Mouse (Mus musculus): ENCODE measurements at regions not wholly inside any gene's neighbourhood (a gene's known extent, or its start where the extent isn't known, plus 50 kb on each side); places are given as distances from the start of the nearest gene placed in this dataset.
"Not testable (repeated sequence)": the region's sequence is repeated elsewhere in the genome, so short reads cannot be mapped to it uniquely, and the experiment has no call there.

DNA sequence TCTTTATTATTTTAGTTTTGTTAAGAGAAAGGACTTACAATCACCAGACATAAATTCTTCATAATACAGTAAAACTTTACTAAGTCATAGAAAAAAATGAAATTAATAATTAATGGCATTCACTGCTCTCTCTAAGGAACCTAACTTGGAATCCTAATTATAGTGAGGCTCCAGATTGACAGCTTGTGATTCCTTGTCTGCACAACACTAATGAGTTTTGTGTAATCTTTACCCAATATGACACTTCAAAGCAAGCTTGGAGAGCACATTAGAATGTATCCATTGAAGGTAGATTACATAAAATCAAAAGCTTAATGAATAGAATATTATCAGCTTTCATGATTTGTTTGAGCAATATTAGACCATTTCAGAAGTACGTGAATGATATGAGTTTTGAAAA is 1914.7 kb downstream of the Efna5 start:
- DNase-seq, result no peak

- DNase-seq, result no peak
These were observed 1915.5 kb downstream of the Efna5 start for GRCm38 (mm10) chr17:60965660-60966059.

GRCm38 (mm10) chr17:60951464-60951863 is 1929.7 kb downstream of the Efna5 start:
- DNase-seq, result no peak

DNA sequence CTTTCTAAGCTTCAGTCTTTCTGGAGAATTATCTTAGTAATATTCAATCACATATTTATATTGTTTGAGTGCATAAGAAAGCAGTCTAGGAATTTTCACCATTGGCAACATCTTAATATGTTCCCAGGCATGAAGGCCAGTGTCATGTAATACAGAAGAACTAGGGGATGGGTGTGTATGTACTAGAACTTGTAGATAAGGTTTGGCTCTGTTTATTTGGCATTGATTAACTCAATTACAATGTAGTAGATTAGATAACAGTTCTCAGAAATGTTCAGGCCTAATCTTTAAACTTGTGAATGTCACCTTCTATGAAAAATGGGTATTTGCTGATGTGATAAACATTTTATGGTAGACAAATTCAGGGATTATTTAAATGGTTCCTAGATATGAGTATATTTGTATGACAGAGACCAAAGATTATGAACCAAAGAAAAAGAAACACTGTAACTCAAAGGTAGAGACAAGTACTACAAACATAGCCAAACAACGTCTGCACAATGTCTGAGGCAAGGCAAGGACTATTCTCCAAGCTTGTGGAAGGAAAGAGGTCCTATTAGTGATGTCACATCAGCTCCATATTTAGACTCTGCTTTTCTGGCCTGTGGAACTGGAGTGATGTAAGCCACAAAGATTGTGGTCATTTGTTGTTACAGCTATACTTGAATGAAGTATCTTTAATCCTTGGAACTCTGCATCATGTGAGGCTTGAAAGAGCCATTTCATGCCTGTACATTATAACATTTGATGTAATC is 1924.8 kb upstream of the Nudt12 start:
- no peak for DNase-seq

- no peak for DNase-seq
These were observed 1921.1 kb upstream of the Nudt12 start for GRCm38 (mm10) chr17:60934223-60934622.

DNA sequence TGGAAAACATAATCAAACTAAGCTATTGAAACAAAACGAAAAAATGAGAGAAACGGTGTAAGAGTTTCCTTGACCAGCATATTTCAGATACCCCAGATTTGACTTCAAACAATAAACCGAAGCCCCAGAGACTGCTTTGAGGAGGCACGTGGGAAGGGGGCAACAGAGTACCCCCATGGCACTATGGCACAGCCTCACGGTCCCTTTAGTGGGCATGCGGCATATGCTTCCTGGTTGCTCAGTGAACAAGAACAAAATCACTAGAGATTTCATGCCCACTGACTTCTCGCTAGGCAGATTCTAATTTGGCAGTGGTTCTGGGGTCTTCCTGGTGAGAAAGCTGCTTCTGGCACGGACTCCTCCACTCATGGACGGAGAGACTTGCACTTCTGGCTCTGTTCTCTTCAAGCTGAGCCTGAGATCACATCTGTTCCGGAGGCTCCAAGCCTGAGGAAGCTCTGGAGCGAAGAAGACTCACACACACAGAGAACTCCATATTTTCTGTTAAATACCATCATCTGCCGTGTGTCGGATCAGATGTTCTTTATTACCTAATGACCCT is 1912.7 kb upstream of the Nudt12 start:
- DNase-seq, result peak; percentile 1

DNA sequence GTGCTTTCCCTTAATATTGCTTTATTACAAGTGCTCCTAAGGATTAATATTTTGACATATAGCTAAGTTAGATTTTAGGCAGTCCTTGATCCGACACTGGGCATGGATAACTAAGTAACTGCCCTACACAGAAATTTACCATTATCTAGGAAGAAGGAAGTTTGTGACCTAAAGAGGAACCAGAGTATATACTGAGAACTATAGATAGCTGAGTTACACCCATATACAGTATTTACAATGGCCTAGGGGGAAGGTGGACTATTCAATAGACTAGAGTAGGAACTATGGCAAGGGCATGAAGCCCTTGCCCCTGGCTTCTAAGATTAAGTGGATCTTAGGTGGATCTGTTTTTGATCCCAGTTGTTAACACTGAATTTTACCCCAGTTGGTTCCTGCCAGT is 1869.5 kb upstream of the Nudt12 start:
- not testable (repeated sequence) for DNase-seq

DNA sequence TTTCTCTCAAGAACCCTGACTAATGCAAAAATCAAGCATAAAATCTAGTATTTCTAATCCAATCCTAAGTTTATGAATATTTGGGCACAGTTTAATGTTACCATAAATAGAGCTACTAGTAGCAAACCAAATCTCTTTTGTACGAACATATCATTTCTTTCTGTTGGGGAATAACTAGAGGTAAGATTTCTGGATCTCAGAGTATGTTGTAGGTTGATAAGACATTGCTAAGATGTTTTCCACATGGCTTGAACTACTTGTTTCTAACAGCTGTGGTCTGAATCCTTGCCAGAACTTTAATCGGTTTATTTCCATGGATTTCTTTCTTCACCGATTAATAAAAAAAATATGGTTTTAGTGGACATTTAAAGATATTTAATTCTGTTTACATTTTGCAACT is 1844.3 kb upstream of the Nudt12 start:
- no peak for DNase-seq

- DNase-seq, result no peak
These were observed 1841.5 kb upstream of the Nudt12 start for GRCm38 (mm10) chr17:60854659-60855058.

DNA sequence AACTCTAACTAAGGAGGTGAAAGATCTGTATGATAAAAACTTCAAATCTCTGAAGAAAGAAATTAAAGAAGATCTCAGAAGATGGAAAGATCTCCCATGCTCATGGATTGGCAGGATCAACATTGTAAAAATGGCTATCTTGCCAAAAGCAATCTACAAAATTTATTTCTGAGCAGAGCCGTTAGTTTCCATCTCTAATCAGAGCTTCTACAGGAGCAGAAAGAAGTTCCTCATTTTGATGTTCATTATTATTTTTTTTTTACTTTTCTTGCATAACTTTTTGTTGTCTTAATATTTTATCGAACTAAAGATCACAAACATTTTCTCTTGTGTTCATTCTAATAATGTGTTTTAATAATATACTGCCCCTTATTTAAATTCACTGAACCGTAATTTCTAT is 1825.6 kb upstream of the Nudt12 start:
- DNase-seq, result not testable (repeated sequence)

DNA sequence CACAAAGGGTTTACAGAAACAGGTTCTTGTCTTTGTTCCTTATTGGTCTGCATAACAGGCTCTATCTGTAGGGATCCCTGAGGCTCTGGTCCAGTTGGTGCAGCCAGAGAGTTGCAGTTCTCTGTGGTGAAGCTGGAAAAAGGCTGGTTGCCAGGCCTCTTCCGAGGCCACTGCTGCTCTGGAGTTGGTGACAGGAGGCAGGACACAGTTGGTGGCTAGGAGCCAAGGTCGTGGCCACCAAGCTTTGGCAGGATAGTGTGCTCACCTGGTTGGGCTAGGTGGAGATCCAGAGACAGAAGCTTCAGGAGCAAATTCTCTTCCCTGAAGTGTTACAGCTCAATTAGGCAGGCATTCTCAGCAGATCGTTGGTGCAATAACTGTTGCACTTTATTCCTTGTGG is 1819.4 kb upstream of the Nudt12 start:
- DNase-seq, result no peak

- no peak for DNase-seq
These were observed 1817.3 kb upstream of the Nudt12 start for GRCm38 (mm10) chr17:60830498-60830897.

- DNase-seq, result no peak
These were observed 1791.7 kb upstream of the Nudt12 start for GRCm38 (mm10) chr17:60804715-60805449.

- no peak for DNase-seq
These were observed 1749.1 kb upstream of the Nudt12 start for GRCm38 (mm10) chr17:60762270-60762669.

DNA sequence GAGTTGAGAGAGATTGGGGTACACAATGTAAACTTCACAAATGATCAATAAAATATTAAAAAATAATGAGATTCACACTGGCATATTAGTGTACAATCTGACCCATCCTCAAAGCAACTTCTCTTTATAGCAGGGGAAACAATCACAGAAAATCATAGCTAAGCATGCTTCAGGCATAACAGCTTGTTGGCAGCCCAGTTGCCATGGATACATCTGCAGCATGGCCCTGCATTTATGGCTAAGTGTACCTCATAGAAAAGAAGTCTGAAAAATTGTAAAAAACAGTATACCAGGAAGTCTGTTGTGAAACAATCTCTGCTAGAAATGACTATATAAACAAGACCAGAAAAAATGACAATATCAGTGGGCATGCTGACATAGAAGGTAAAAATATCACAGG is 1747.9 kb upstream of the Nudt12 start:
- DNase-seq, result peak; percentile 15

DNA sequence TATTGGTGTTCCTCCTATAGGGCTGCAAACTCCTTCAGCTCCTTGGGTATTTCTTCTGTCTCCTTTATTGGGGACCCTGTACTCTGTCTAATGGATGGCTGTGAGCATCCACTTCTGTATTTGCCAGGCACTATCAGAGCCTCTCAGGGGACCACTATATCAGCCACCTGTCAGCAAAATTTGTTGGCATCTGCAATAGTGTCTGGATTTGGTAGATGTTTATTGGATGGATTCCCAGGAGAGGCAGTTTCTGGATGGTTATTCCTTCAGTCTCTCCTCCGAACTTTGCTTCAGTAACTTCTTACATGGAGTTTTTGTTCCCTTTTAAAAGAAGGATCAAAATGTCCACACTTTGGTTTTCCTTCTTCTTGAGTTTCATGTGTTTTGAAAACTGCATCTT is 1729.7 kb upstream of the Nudt12 start:
- no peak for DNase-seq

- no peak for DNase-seq
These were observed 1725.0 kb upstream of the Nudt12 start for GRCm38 (mm10) chr17:60738211-60738610.

- DNase-seq, result no peak
These were observed 1707.0 kb upstream of the Nudt12 start for GRCm38 (mm10) chr17:60720138-60720537.

DNA sequence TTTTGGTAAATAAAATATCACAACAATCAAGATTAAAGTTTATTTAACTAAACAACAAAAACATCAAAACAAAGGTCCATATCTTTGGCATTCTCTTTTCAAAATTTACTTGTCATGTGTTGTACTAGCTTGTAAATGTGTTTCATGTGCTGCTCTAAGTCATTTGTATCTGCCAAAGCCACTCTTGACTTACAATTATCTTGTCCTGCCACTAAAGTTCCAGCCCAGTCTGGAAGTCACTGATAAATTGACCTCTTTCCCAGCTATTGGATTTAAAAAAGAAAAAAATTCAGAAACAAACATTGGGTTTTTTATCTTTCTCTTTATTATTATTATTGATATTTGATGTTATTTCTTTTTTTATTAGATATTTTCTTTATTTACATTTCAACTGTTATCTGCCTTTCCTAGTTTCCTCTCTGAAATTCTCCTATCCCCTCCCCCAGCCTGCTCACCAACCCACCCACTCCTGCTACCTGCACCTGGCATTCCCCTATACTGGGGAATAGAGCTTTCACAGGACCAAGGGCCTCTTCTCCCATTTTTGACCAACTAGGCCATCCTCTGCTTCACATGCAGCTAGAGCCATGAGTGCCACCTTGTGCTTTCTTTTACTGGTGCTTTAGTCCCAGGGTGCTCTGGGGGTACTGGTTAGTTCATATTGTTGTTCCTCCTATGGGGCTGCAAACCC is 1704.9 kb upstream of the Nudt12 start:
- DNase-seq, result no peak

- DNase-seq, result no peak
These were observed 1704.3 kb upstream of the Nudt12 start for GRCm38 (mm10) chr17:60717494-60717893.

Data from right cerebral cortex, postnatal 4 days (tissue).